Mouse (Mus musculus) heart, embryonic 12.5 days (tissue): ENCODE results near the gene 2210407C18Rik. TPM values are rescaled to one million over a fixed set of nuclear protein-coding genes. Genes with fewer than 3 reads are reported as not detected.

Experiments used
- ATAC-seq: fragments of 200-750 bp; cut with Nextera tagmentation; 2 replicates; pipeline ENCODE4 v1.8.0; 2017; ENCODE audit warnings: moderate TSS enrichment, moderate library complexity; ENCODE audit not compliant: insufficient number of reproducible peaks, low FRiP score
- H3K27ac ChIP-seq: fragments of 300-500 bp; sonication (generic); 2 replicates; pipeline ENCODE4 v1.5.1; 2016; ENCODE audit warnings: mild to moderate bottlenecking, moderate library complexity; ENCODE audit not compliant: poor library complexity, severe bottlenecking
- H3K27me3 ChIP-seq: fragments of 300-500 bp; sonication (generic); replicated peaks from 2 replicates; pipeline ENCODE4 v1.6.1; 2016; ENCODE audit warnings: mild to moderate bottlenecking, moderate library complexity
- H3K36me3 ChIP-seq: fragments of 300-500 bp; sonication (generic); 2 replicates; pipeline ENCODE4 v1.6.1; 2016; ENCODE audit warnings: mild to moderate bottlenecking, moderate library complexity
- H3K4me1 ChIP-seq: fragments of 300-500 bp; sonication (generic); replicated peaks from 2 replicates; pipeline ENCODE4 v1.6.1; 2016; ENCODE audit warnings: mild to moderate bottlenecking
- H3K4me2 ChIP-seq: fragments of 300-500 bp; sonication (generic); 2 replicates; pipeline ENCODE4 v1.6.1; 2016; ENCODE audit warnings: mild to moderate bottlenecking, moderate library complexity
- H3K4me3 ChIP-seq: fragments of 300-500 bp; sonication (generic); 2 replicates; pipeline ENCODE4 v1.5.1; 2016; ENCODE audit warnings: mild to moderate bottlenecking
- H3K9ac ChIP-seq: fragments of 300-500 bp; sonication (generic); 2 replicates; pipeline ENCODE4 v1.6.1; 2016; ENCODE audit warnings: mild to moderate bottlenecking, moderate library complexity
- H3K9me3 ChIP-seq: fragments of 300-500 bp; sonication (generic); replicated peaks from 2 replicates; pipeline ENCODE4 v1.6.1; 2016; ENCODE audit warnings: mild to moderate bottlenecking, moderate library complexity
- WGBS: fragments of 180-500 bp; shearing (Covaris S2); methylation state at CpG from one replicate; pipeline ENCODE4 v1.1.7; 2016; 5-methylcytosine and 5-hydroxymethylcytosine counted together
- polyA plus RNA-seq: library from polyadenylated mRNA; unstranded; fragments of >200 nt; fragmentation: Nextera tagmentation; extraction: Ambion mirVana; gene quantifications from 2 replicates; pipeline ENCODE4 v1.2.1, GENCODE M21; 2016

The 2210407C18Rik gene
- polyA plus RNA-seq, 1 experiment from 2014 or later, result not detected

DNA sequence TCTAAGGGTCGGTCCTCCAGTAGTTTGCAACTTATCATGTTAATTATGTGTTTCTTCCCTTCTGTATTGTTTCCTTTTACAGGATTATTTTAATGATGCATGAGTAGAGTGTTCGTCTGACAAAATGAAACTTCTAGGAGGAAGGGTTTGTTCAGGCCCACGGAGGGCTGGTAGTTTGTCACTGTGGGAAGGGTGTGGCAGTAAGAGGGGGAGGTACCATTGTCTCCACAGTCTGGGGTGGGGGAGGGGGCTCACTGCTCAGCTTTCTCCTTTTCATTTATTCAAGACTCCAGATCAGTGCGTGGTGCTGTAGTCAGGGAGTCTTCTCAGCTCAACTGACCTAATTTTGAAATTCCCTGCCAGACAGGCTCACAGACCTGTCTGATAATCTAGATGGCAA is 10.3 kb upstream of the 2210407C18Rik start:
- Histone ChIP-seq H3K36me3 (no peaks in the 10 kb centered on the region), H3K4me2 (no peak overlapping the region), H3K4me1 (no peaks in the 10 kb centered on the region), H3K27ac (no peak overlapping the region), H3K27me3 (no peaks in the 10 kb centered on the region), H3K9ac (no peak overlapping the region), H3K4me3 (no peak overlapping the region), H3K9me3 (no peaks in the 10 kb centered on the region)
- 66% methylated on average over 4 of the region's 4 CpGs for WGBS
- ATAC-seq, result no peak

DNA sequence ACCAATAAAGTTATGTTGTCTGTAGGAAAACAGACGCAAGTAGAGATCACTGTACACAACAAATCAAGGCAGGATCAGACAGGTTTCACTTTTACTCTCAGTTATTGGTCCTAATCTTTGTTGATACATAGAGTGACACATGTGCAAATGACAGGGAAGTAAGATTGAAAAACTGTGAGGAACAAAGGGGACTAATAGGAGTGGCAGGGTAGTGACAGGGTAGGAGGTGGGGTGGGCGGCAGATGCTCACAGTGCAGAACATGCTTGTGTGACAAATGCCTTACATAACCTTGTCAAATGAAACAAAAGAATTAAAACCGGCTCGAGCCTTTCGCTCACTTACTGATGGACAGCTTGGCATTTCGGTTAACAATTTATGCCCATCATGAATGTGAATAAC is 2.9 kb upstream of the 2210407C18Rik start:
- H3K4me2 ChIP-seq, result no peak overlapping the region
- no peaks in the 10 kb centered on the region for H3K9me3 ChIP-seq
- 71% methylated on average over 6 of the region's 6 CpGs for WGBS
- H3K27me3 ChIP-seq, result no peaks in the 10 kb centered on the region
- H3K27ac ChIP-seq, result no peak overlapping the region
- no peak overlapping the region for H3K4me3 ChIP-seq
- no peak overlapping the region for H3K9ac ChIP-seq
- no peaks in the 10 kb centered on the region for H3K36me3 ChIP-seq
- no peak for ATAC-seq
- peaks cover 8% of the 10 kb centered on the region for H3K4me1 ChIP-seq

- H3K4me3 ChIP-seq, result no peak overlapping the region
- H3K4me1 ChIP-seq, result peaks cover 8% of the 10 kb centered on the region
- no peaks in the 10 kb centered on the region for H3K36me3 ChIP-seq
- WGBS, result 45% methylated on average over 3 of the region's 3 CpGs
- H3K9ac ChIP-seq, result no peak overlapping the region
- H3K27me3 ChIP-seq, result no peaks in the 10 kb centered on the region
- H3K9me3 ChIP-seq, result no peaks in the 10 kb centered on the region
- ATAC-seq, result no peak
- H3K27ac ChIP-seq, result no peak overlapping the region
- H3K4me2 ChIP-seq, result no peak overlapping the region
Measured at GRCm38 (mm10) chr11:58618369-58618768, 2.5 kb upstream of the 2210407C18Rik start.

DNA sequence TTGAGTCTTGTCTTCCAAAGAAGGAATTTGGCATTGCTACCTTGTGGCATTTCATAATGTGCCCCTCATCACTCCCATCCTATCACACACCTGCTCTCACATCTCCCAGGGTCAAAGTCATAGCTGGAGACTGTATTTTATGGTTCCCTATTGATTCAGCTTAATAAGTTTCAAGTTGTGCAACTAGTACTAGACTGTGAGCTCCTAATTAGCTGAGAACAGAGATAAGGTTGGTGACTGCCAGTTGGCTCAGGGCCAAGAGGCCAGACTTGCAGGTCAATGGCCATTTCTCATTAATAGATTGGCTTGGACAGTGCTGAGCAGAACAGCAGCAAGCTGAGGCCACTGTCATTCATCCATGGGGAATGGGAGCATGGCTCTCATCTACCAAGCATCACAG is 1.3 kb downstream of the 2210407C18Rik start:
- Histone ChIP-seq H3K4me2 (no peak overlapping the region), H3K36me3 (no peaks in the 10 kb centered on the region)
- ATAC-seq, result no peak

GRCm38 (mm10) chr11:58613359-58613758 is 2.5 kb downstream of the 2210407C18Rik start:
- H3K4me1 ChIP-seq, result peaks cover 7% of the 10 kb centered on the region
- H3K4me3 ChIP-seq, result no peak overlapping the region
- H3K36me3 ChIP-seq, result no peaks in the 10 kb centered on the region
- H3K9ac ChIP-seq, result no peak overlapping the region
- H3K27me3 ChIP-seq, result no peaks in the 10 kb centered on the region
- H3K4me2 ChIP-seq, result no peak overlapping the region
- WGBS, result 65% methylated on average over 3 of the region's 3 CpGs
- no peak for ATAC-seq
- H3K27ac ChIP-seq, result no peak overlapping the region
- no peaks in the 10 kb centered on the region for H3K9me3 ChIP-seq

More for the DNA sequence above, 1.3 kb downstream of the 2210407C18Rik start:
- Histone ChIP-seq H3K4me1 (peaks cover 8% of the 10 kb centered on the region), H3K9ac (no peak overlapping the region), H3K4me3 (no peak overlapping the region), H3K9me3 (no peaks in the 10 kb centered on the region), H3K27me3 (no peaks in the 10 kb centered on the region), H3K27ac (no peak overlapping the region)

DNA sequence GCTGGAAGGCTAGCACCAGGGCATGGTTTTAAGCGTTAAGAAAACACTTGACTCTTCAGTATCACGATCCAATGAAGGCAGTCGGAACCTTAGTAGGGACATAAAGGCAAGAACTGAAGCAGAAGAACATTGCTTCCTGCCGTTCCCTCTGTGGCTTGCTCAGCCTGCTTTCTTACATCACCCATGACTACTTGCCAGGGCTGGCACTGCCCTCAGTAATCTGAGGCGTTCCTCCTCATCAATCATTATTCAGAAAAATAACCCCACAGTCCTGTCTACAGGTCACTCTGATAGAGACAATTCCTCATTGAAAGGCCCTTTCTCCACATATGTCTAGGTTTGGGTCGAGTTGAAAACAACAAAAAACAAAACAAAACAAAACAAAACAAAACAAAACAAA is 8.8 kb downstream of the 2210407C18Rik start:
- no peaks in the 10 kb centered on the region for H3K4me1 ChIP-seq
- no peak overlapping the region for H3K4me2 ChIP-seq
- no peak overlapping the region for H3K27ac ChIP-seq
- 80% methylated on average over 6 of the region's 6 CpGs for WGBS
- no peaks in the 10 kb centered on the region for H3K27me3 ChIP-seq
- H3K4me3 ChIP-seq, result no peak overlapping the region
- no peaks in the 10 kb centered on the region; the same call in 1 of the 2 replicates for H3K9me3 ChIP-seq
- no peaks in the 10 kb centered on the region for H3K36me3 ChIP-seq
- no peak overlapping the region for H3K9ac ChIP-seq
- no peak for ATAC-seq

DNA sequence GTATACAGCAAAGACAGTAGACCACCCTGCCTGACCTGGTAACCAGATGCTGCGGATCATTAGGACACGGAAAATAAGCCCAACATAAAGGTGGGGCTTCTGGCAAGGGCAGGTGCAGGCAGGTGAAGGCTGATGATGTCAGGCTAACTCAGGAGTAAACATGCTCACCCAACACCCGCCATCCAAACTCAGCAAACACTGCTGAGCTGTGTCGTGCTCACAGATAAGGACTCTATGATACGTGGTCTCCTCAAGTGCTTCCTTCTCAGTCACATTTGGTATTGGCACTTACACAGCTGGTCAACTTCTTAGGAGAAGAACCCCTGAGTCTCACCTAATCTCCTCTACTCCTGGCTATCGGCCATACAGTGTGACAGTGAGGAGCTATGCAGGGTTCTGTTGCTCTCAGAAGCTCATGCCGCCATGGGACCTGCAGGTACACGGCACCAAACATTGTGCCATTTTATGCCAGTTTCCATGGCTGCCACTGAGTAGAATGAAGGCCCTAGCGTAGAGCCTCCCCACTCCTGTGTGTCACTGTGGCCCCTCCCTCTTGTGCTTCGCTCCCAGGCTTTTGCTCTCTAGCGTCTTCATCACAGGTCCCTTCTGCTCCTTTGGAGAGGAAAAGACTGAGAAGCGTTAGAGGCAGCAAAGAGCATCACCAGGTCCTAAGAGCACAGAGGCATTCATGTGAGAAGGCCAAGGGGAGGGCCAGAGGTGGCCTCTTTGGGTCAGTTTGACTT is 9.5 kb downstream of the 2210407C18Rik start:
- ATAC-seq, result no peak
- H3K9ac ChIP-seq, result no peak overlapping the region
- H3K27ac ChIP-seq, result no peak overlapping the region
- H3K36me3 ChIP-seq, result no peaks in the 10 kb centered on the region
- H3K4me1 ChIP-seq, result no peaks in the 10 kb centered on the region
- no peak overlapping the region for H3K4me2 ChIP-seq
- no peak overlapping the region for H3K4me3 ChIP-seq
- 0 out of 2 replicates have a peak, but pooled peaks cover 3% of the 10 kb centered on the region for H3K27me3 ChIP-seq
- WGBS, result 74% methylated on average over 12 of the region's 12 CpGs
- no peaks in the 10 kb centered on the region; the same call in 1 of the 2 replicates for H3K9me3 ChIP-seq

- Histone ChIP-seq H3K4me3 (no peak overlapping the region), H3K9me3 (no peaks in the 10 kb centered on the region; the same call in 1 of the 2 replicates), H3K4me2 (no peak overlapping the region), H3K27ac (no peak overlapping the region), H3K4me1 (no peaks in the 10 kb centered on the region), H3K27me3 (0 out of 2 replicates have a peak, but pooled peaks cover 3% of the 10 kb centered on the region), H3K9ac (no peak overlapping the region), H3K36me3 (no peaks in the 10 kb centered on the region)
- no peak for ATAC-seq
- WGBS, result 58% methylated on average over 3 of the region's 3 CpGs
Measured at GRCm38 (mm10) chr11:58605228-58605627, 10.6 kb downstream of the 2210407C18Rik start.

DNA sequence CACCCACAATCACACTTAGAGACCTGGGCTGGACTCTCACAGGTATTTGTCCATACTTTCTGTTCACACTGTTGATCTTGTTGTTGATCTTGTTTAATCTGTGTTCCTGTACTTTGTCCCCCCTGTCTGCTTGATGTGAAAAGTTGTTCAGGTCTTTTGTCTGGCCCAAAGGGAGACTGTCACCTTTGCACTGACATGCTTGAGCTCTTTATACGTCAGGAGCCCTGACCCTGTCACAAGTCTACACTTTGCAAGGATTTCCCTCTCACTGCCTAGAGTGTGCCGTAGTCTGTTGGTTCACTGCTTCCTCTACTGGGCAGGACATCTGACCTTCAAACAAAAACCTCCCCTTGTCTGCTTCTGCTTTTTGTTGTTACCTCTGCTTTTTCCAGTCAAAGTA is 11.2 kb downstream of the 2210407C18Rik start:
- H3K4me1 ChIP-seq, result no peaks in the 10 kb centered on the region
- no peaks in the 10 kb centered on the region for H3K36me3 ChIP-seq
- H3K9ac ChIP-seq, result no peak overlapping the region
- H3K4me2 ChIP-seq, result no peak overlapping the region
- no peak for ATAC-seq
- 0 out of 2 replicates have a peak, but pooled peaks cover 3% of the 10 kb centered on the region for H3K27me3 ChIP-seq
- 59% methylated on average over 2 of the region's 2 CpGs for WGBS
- H3K4me3 ChIP-seq, result no peak overlapping the region
- no peaks in the 10 kb centered on the region; the same call in 1 of the 2 replicates for H3K9me3 ChIP-seq
- no peak overlapping the region for H3K27ac ChIP-seq

DNA sequence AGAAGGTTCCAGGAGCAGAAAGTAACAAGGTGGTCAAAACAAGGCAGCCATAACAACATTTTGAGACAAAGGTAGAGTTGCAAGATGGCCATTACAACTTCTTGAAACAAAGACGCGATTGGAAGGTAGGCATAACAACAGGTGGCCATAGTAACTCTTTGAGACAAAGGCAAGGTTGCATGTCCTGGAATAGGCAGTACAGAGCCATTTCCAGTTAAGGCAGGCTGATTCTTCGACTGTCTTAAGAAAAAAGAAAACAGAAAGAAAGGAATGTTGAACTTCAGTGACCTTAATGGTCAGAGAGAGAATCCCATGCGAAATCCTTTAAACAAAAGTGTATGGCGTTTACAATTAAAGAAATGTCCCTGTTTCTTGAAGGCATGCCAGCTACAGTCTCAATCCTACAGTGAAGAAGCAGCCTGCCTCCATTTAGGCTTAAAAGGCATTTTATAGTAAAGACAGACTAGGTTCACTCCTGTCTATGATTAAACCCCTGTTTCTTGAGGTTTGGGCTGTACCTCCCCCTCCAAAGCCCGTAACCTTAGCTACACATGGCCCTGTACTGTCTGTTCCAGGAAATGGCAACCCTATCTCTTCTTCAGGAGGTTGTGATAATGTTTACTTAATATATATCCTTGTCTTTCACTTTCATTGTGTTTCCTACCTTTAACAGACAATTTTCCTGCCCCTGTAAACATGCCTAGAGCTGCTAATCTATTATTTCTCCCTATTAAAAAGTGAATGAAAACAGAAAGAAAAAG is 12.9 kb downstream of the 2210407C18Rik start:
- no peak overlapping the region for H3K4me3 ChIP-seq
- H3K27ac ChIP-seq, result no peak overlapping the region
- no peaks in the 10 kb centered on the region for H3K4me1 ChIP-seq
- H3K27me3 ChIP-seq, result 0 out of 2 replicates have a peak, but pooled peaks cover 3% of the 10 kb centered on the region
- no peaks in the 10 kb centered on the region; the same call in 1 of the 2 replicates for H3K9me3 ChIP-seq
- H3K36me3 ChIP-seq, result no peaks in the 10 kb centered on the region
- WGBS, result 78% methylated on average over 6 of the region's 6 CpGs
- no peak for ATAC-seq
- no peak overlapping the region for H3K9ac ChIP-seq
- H3K4me2 ChIP-seq, result no peak overlapping the region

DNA sequence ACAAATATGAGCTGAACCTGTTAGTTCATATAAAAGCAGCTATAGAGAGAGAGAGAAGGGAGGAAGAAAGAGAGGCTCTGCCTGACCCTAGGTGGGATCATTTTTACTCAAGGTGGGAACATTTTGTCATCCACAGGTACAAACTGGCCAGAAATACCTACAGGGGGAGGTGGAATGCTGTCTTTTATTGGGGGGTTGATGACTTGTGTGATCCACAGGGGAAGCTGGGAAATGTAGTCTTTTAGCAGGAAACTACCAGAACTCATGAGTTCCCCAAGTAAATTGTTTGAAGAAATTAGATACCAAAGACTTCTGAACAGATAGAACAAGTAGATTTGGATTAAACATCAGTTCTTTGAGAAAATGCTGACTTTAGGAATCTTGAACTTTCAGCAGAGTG is 13.8 kb downstream of the 2210407C18Rik start:
- no peaks in the 10 kb centered on the region for H3K36me3 ChIP-seq
- no peak overlapping the region for H3K9ac ChIP-seq
- H3K4me3 ChIP-seq, result no peak overlapping the region
- no peak for ATAC-seq
- no peaks in the 10 kb centered on the region for H3K4me1 ChIP-seq
- no peak overlapping the region for H3K27ac ChIP-seq
- no peak overlapping the region for H3K4me2 ChIP-seq
- no peaks in the 10 kb centered on the region; the same call in 1 of the 2 replicates for H3K9me3 ChIP-seq
- H3K27me3 ChIP-seq, result 0 out of 2 replicates have a peak, but pooled peaks cover 3% of the 10 kb centered on the region
